ENCODE assay signal across 20 mouse cellular contexts in genomic region chr4:141724594-141724993, GRCm38 (mm10). TPM values are rescaled to one million over a fixed set of nuclear protein-coding genes. Genes with fewer than 3 reads are reported as not detected.
A peak's percentile ranks its signal among the peaks of the same experiment; 100 is the strongest.
DNase-seq lines count a peak whose midpoint lies in the region; ATAC-seq and TF ChIP-seq lines count a peak whose summit lies in the region.
"Had no signal": no experiment of that assay in that cellular context is flagged by ENCODE, and none has a peak within 500 bp of the region (broad histone marks: within the 10 kb centered on the region; RNA-seq: fewer than 3 reads in every experiment).

No protein-coding gene starts in this region.

- peaks cover 20% of the 10 kb centered on the region for H3K36me3 ChIP-seq in heart, adult 2 months (ENCODE audit: control insufficient read depth, insufficient read depth, low read length)
- H3K36me3 ChIP-seq in heart, embryonic 12.5 days = peaks cover 12% of the 10 kb centered on the region
- peaks cover 10% of the 10 kb centered on the region for H3K36me3 ChIP-seq in liver, embryonic 11.5 days (ENCODE audit: control insufficient read depth, insufficient read depth, low read length)

- H3K27me3 ChIP-seq in heart, adult 2 months (ENCODE audit: control insufficient read depth, insufficient read depth, low read length) = no peaks in the 10 kb centered on the region
- no peaks in the 10 kb centered on the region for H3K27me3 ChIP-seq in heart, embryonic 12.5 days (replicated peaks)
- H3K27me3 ChIP-seq in liver, embryonic 11.5 days (replicated peaks; ENCODE audit: control insufficient read depth, insufficient read depth, low read length) = no peaks in the 10 kb centered on the region
- H3K27me3 ChIP-seq: limb, embryonic 13.5 days; neural tube, embryonic 12.5 days had no signal

- 0 out of 2 replicates have a peak, but pooled peaks cover 3% of the 10 kb centered on the region for H3K9me3 ChIP-seq in heart, embryonic 12.5 days (replicated peaks)
- no peaks in the 10 kb centered on the region for H3K9me3 ChIP-seq in liver, embryonic 11.5 days (ENCODE audit: control insufficient read depth, low read length)
- H3K9me3 ChIP-seq: hindbrain, embryonic 10.5 days; limb, embryonic 13.5 days; midbrain, embryonic 10.5 days; neural tube, embryonic 12.5 days had no signal

- peak in 1 of 2 experiments; percentile 32 for DNase-seq in heart, adult 2 months
- peak; percentile 24 to 40 for DNase-seq in kidney, postnatal 36 days
- DNase-seq in kidney, adult 8-10 months = no peak
- no peak for DNase-seq in liver, embryonic 11.5 days (ENCODE audit: low spot score)
- no peak for DNase-seq in right cerebral cortex, postnatal 4 days
- DNase-seq in testis, postnatal 10 days (ENCODE audit: low spot score) = no peak
- DNase-seq: adrenal gland, postnatal 25 days; cerebellum, postnatal 25 days; gastrocnemius, postnatal 14 days; lung, postnatal 10 days; right cerebral cortex, postnatal 25 days; thymus, postnatal 25 days had no signal

- TF ChIP-seq EP300 in heart, adult 2 months (IDR thresholded peaks at IDR 0.05; ENCODE audit: insufficient read depth, low read depth, low read length) = no peak

- no peak overlapping the region for H3K9ac ChIP-seq in heart, adult 2 months (ENCODE audit: low read depth, low read length)
- no peak overlapping the region for H3K9ac ChIP-seq in heart, embryonic 12.5 days
- H3K9ac ChIP-seq in liver, embryonic 11.5 days (ENCODE audit: low read depth, low read length) = no peak overlapping the region

- ATAC-seq in heart, embryonic 12.5 days (ENCODE audit: insufficient number of reproducible peaks, low FRiP score) = no peak
- ATAC-seq in liver, embryonic 11.5 days (replicated peaks; ENCODE audit: low FRiP score) = no peak
- ATAC-seq in megakaryocyte, adult 5-6 weeks (ENCODE audit: poor library complexity, severe bottlenecking) = peak; percentile 28; the same call in 1 of the 2 replicates

- H3K4me3 ChIP-seq in heart, adult 2 months = no peak overlapping the region
- no peak overlapping the region for H3K4me3 ChIP-seq in heart, embryonic 12.5 days
- H3K4me3 ChIP-seq in liver, embryonic 11.5 days (ENCODE audit: low read depth, low read length) = no peak overlapping the region
- H3K4me3 ChIP-seq: hindbrain, embryonic 10.5 days; neural tube, embryonic 12.5 days had no signal

- peaks cover 11% of the 10 kb centered on the region for H3K4me1 ChIP-seq in heart, adult 2 months (ENCODE audit: control insufficient read depth, insufficient read depth, low read length)
- H3K4me1 ChIP-seq in heart, embryonic 12.5 days (replicated peaks) = peaks cover 30% of the 10 kb centered on the region
- H3K4me1 ChIP-seq in liver, embryonic 11.5 days (replicated peaks; ENCODE audit: control insufficient read depth, insufficient read depth, low read length) = peaks cover 26% of the 10 kb centered on the region

- H3K27ac ChIP-seq in heart, adult 2 months = 0 out of 2 replicates have a peak overlapping the region, but pooled peaks have one; percentile 17
- no peak overlapping the region for H3K27ac ChIP-seq in heart, embryonic 12.5 days (ENCODE audit: poor library complexity, severe bottlenecking)
- H3K27ac ChIP-seq in liver, embryonic 11.5 days (ENCODE audit: low read depth, low read length) = no peak overlapping the region; the same call in 1 of the 2 replicates
- H3K27ac ChIP-seq: neural tube, embryonic 12.5 days had no signal

- no peak overlapping the region for H3K4me2 ChIP-seq in heart, embryonic 12.5 days
- peak overlapping the region; percentile 6; the same call in 1 of the 2 replicates for H3K4me2 ChIP-seq in liver, embryonic 11.5 days

- no peak for TF ChIP-seq POLR2A in heart, adult 2 months (IDR thresholded peaks at IDR 0.05; ENCODE audit: insufficient read depth, low read depth, low read length)

- peaks cover 2% of the 10 kb centered on the region for H3K79me2 ChIP-seq in heart, adult 2 months (replicated peaks; ENCODE audit: control insufficient read depth, insufficient read depth, low read length)

- intact Hi-C loops in heart, adult 2 months (cut with DNase I) = loop anchor here (5.0 kb wide), 1 partner anchor 107 kb away; the partner anchor contains the start of gene Tmem82

- TF ChIP-seq CTCF in heart, adult 2 months (IDR thresholded peaks at IDR 0.05) = no peak

- WGBS in heart, adult 2 months = 33% methylated on average over 11 of the region's 11 CpGs
- WGBS in heart, embryonic 12.5 days = 64% methylated on average over 11 of the region's 11 CpGs
- WGBS in liver, embryonic 11.5 days = 54% methylated on average over 11 of the region's 11 CpGs

RNA-seq across cellular contexts. Expression of gene Ddi2, which starts 1.4 kb away (rescaled TPM):
- total RNA-seq in heart, adult 2 months (2021) = 10 to 100 TPM; 28.6 to 29.4 TPM
- polyA plus RNA-seq in heart, adult 2 months (2012; rRNA removed) = 8.7 and 14.2 TPM in 2 replicates
- 24.8 and 24.9 TPM in 2 replicates for polyA plus RNA-seq in heart, embryonic 12.5 days (2016; fragmentation: Nextera tagmentation; extraction: Ambion mirVana)
- 29.3 and 31.4 TPM in 2 replicates for polyA plus RNA-seq in liver, embryonic 11.5 days (2014; fragmentation: Nextera tagmentation; extraction: Ambion mirVana)
- 25.2 and 29.1 TPM in 2 replicates for total RNA-seq in megakaryocyte, adult 5-6 weeks (2015)
- total RNA-seq in megakaryocyte, adult 5-6 weeks (2017) = 37.6 and 47.1 TPM in 2 replicates

RNA-seq across cellular contexts. Expression of gene Agmat, which starts 21.9 kb away (rescaled TPM):
- under 1 TPM; 0.23 to 0.32 TPM for total RNA-seq in heart, adult 2 months (2021)
- polyA plus RNA-seq in heart, adult 2 months (2012; rRNA removed) = 0.57 and 1.1 TPM in 2 replicates
- polyA plus RNA-seq in heart, embryonic 12.5 days (2016; fragmentation: Nextera tagmentation; extraction: Ambion mirVana) = 0.92 and 1.3 TPM in 2 replicates
- 16.0 and 18.0 TPM in 2 replicates for polyA plus RNA-seq in liver, embryonic 11.5 days (2014; fragmentation: Nextera tagmentation; extraction: Ambion mirVana)
- not detected in 2 replicates for total RNA-seq in megakaryocyte, adult 5-6 weeks (2015)
- total RNA-seq in megakaryocyte, adult 5-6 weeks (2017) = not detected in 2 replicates
- total RNA-seq: layer of hippocampus, postnatal 10 days; monocyte, adult 5-6 weeks had no signal
- polyA plus RNA-seq: hindbrain, embryonic 10.5 days; midbrain, embryonic 10.5 days; neural tube, embryonic 12.5 days had no signal

RNA-seq across cellular contexts. Expression of gene Rsc1a1, which starts 39.2 kb away (rescaled TPM):
- not detected for total RNA-seq in heart, adult 2 months (2021)
- polyA plus RNA-seq in heart, adult 2 months (2012; rRNA removed) = 4.6 and 8.8 TPM in 2 replicates
- 0.82 TPM in 1 of 2 replicates, not detected in the other for polyA plus RNA-seq in heart, embryonic 12.5 days (2016; fragmentation: Nextera tagmentation; extraction: Ambion mirVana)
- 2.7 TPM in 1 of 2 replicates, not detected in the other for polyA plus RNA-seq in liver, embryonic 11.5 days (2014; fragmentation: Nextera tagmentation; extraction: Ambion mirVana)
- total RNA-seq in megakaryocyte, adult 5-6 weeks (2015) = 26.8 and 33.7 TPM in 2 replicates
- 9.5 and 16.2 TPM in 2 replicates for total RNA-seq in megakaryocyte, adult 5-6 weeks (2017)
- total RNA-seq: adrenal gland, postnatal 25 days; monocyte, adult 5-6 weeks had no signal
- polyA plus RNA-seq: neural tube, embryonic 12.5 days had no signal

RNA-seq across cellular contexts. Expression of gene Plekhm2, which starts 59.9 kb away (rescaled TPM):
- total RNA-seq in heart, adult 2 months (2021) = 100 to 1,000 TPM in 1 of 2 experiments, 10 to 100 TPM in 1; 95.2 to 126 TPM
- 111 and 144 TPM in 2 replicates for polyA plus RNA-seq in heart, adult 2 months (2012; rRNA removed)
- 6.1 and 6.2 TPM in 2 replicates for polyA plus RNA-seq in heart, embryonic 12.5 days (2016; fragmentation: Nextera tagmentation; extraction: Ambion mirVana)
- 2.1 and 3.4 TPM in 2 replicates for polyA plus RNA-seq in liver, embryonic 11.5 days (2014; fragmentation: Nextera tagmentation; extraction: Ambion mirVana)
- total RNA-seq in megakaryocyte, adult 5-6 weeks (2015) = 11.1 and 14.9 TPM in 2 replicates
- total RNA-seq in megakaryocyte, adult 5-6 weeks (2017) = 10.4 and 11.1 TPM in 2 replicates

Comparison
In these comparisons a context has a peak if more than half of its experiments do, and no peak if none do; other contexts are left out.
1. DNase-seq: peak in kidney, postnatal 36 days (2 of 2); none in kidney, adult 8-10 months (0 of 2), liver, embryonic 11.5 days (single experiment), right cerebral cortex, postnatal 4 days (single experiment) and testis, postnatal 10 days (single experiment).